Mouse (Mus musculus): ENCODE results near the gene B4galt3.

The B4galt3 gene

DNA sequence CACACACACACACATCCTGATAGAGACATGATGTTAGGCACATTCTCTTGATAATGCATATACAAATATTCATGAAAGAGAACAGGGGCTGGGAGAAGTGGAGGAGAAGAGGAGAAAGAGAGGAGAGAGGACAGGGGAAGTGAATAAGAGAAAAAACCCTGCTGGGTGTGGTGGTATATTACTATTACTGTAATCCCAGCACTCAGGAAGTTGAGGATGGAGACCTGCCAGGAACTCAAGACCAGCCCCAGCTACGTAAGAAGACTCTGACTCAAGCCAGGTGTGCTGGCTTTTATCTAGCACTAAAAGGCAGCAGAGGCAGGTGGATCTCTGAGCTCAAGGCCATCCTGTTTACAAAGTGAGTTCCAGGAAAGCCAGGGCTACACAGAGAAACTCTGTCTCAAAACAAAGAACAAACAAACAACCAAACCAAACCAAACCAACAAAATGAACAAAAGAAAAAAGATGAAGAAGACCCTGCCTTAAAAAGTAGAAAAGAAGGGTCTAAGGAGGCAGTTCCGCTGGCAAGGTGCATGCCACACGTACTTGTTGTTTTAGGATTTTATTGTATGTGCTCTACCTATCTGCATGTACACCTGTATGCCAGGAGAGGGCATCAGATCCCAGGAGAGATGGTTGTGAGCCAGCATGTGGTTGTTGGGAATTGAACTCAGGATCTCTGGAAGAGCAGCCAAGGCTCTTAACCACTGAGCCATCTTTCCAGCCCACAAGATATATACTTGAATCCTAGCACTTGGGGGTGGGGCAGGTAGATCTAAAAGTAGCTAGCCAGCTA, 6.3 kb upstream of the B4galt3 start:
- DNase-seq (ENCODE audit: low spot score): no peak

DNA sequence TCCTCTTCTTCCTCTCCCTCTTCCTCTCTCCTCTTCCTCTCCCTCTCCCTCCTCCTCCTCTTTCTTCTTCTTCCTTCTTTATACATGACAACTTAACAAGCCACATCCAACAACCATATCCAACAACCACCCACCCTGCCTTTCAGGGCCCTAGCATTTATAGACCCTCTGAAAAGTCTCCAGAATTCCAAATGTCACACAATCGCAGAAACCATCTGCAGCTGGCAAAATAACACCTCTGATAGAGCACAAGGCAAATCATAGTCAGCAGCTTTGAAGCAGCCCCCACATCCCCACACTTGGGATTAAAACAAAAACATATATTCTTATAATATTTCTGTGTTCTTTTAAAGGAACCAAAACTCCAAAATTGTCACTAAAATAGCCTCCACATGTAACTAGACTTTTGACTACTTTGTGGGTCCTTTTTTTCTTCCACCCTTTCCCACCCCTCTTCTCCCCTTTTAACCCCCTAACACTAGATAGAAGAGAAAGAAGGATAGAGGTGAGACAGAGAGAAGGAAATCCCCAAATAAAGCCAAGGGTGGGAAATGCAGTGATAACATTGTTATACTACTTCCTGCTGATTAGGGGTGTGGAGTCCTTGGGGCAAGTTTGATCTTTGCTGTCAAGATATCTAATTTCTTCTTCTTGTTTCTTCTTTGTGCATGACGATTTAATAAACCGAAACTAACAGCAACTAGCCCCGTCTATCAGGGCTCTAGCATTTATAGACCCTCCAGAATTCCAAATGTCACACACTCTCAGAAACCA, 4.0 kb upstream of the B4galt3 start:
- no peak for DNase-seq (ENCODE audit: low spot score)

DNA sequence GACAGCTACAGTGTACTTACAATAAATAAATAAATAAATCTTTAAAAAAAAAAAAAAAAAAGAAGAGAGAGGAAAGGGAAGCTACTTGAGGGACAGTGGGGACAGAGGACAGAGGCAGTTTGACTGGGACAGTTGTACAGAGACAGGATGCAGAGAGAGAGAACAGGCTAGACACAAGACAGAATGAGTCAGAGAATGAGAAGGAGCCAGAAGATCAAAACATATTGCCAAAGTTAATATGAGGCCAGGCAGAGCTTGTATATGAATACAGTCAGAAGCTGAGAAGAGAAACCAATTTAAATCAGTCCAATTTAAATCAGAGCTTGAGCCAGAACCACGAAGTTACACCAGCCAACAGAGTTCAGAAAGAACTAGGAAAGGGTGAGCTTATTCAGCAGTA, 1.8 kb upstream of the B4galt3 start:
- no peak for DNase-seq (ENCODE audit: low spot score)

DNA sequence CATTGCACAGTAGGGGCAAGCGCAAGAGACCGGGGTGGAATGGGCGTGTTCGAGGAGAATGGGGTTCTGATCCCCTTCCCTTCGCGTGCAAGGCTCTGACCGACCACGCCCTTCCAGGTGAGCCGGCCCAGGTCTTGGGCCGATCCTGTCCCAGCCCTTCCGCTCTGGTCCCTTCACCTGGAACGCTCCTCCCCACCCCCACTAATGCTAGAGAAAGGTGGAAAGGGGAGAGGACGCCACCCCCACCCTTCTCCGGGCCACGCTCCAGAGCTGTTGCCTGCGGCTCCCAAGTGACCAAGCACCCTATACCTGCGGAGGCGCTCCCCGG, 409 bp downstream of the B4galt3 start:
- no peak for DNase-seq (ENCODE audit: low spot score)

DNA sequence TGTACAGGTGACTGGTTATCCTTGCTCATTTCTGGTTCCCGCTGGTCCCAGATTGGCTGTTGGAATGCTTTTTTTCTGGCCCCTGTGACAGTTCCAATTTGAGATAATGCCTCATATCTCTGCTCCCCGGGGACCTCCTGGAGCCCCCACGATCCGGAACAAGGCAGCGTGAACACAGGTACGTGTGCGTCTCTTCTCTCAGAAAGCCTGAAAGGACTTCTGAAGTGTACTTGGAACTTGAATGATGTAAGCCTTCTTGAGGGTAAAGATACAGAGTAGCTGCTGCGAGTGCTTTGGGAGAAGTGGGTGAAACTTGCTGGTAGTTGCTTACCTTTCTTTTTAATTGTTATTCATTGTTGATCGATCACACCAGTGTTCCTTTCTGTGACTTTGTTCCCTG, 1.1 kb downstream of the B4galt3 start:
- no peak for DNase-seq (ENCODE audit: low spot score)

DNA sequence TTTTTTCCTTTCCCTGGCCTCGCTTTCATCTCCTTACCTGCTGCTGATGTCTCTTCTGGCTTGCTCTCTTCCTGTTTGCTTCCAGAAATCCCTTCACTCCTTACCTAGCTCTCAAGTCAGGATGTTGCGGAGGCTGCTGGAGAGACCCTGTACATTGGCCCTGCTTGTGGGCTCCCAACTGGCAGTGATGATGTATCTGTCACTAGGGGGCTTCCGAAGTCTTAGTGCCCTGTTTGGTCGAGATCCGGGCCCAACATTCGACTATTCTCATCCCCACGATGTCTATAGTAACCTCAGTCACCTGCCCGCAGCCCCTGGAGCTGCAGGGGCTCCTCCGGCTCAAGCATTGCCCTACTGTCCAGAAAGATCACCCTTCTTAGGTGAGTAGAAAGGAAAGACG, 1.5 kb downstream of the B4galt3 start:
- no peak for DNase-seq (ENCODE audit: low spot score)

DNA sequence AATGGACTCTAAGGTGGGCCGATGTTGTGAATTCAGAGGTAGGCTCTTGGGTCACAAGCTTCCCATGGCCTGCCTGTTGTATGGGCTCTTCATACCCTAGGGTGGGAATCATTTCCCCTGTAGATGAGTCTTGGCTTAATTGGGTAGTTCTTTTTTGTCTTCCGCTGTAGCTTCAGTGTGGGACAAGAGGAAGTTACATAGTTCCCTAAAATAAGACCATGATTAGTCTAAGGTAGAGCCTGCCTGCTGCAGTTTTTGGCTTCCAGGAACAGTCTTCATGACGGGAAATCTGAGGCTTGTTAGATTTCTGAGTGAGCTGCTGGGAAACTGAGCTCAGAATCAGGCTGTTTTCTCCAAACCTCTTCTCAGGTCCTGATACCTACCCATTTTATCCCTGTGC, 2.0 kb downstream of the B4galt3 start:
- no peak for DNase-seq (ENCODE audit: low spot score)

DNA sequence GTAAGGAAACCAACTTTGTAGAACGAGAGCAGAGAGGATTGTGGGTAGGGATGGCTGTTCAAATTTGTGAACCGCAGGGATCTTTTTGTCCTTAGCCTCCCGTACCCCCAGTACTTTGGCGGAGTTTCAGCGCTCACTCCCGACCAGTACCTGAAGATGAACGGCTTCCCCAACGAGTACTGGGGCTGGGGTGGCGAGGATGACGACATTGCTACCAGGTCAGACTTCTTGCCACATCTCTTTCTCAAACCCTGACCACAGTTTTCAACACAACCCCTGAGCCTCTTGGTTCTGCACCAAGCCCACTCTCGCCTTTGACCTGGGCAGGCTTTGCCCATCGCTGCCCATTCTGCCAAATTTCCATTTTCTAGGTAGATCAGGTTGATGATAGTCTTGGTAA, 4.0 kb downstream of the B4galt3 start:
- no peak for DNase-seq (ENCODE audit: low spot score)

DNA sequence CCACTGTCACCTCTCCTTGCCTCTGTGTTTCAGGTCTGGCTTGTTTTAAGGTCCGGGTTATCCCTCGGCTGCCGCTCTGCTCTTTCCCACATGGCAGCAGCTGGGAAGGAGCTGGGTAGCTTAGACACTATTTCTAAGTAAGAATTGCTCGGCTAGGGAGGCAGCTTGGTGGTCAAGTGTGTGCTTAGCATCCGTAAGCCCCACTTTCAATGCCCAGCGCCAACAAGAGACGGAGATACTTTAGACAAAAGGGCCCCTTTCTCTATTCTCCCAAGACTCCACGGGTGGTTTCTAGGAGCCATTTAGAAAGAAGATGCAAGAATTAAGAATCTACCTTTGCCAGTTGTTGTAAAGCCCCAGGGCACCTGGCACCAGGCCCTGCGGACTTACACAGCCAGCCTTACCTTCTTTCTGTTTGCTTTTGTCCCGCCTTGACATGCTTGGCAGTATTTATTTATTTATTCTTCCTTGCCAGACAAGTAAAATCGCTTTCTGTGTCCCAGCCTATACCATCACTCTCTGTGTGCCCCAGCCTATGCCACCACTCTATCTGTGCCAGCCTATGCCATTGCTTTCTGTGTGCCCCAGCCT, 5.1 kb downstream of the B4galt3 start:
- no peak for DNase-seq (ENCODE audit: low spot score)

DNA sequence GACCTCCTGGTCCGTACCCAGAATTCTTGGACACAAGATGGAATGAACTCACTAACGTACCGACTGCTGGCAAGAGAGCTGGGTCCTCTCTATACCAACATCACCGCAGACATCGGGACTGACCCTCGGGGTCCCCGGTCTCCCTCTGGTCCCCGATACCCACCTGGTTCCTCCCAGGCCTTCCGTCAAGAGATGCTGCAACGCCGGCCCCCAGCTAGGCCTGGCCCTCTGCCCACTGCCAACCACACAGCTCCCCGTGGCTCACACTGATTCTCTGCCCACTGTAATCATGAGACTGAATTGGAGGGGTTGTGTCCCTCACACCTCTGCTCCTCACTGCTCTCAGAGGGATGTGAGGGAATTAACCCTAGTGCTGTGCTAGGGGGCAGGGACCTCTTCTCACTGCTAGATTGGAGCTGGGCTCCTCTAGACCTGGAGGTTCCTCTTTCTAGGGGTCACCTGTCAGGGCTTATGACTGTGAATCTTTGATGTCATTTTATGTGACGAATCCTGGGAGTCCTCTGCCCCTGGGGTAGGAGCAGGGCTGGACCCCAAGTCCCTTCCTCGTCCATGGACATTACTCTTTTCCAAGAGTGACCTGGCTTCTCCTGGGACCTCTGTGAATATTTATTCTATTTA, 6.1 kb downstream of the B4galt3 start:
- no peak for DNase-seq (ENCODE audit: low spot score)

DNA sequence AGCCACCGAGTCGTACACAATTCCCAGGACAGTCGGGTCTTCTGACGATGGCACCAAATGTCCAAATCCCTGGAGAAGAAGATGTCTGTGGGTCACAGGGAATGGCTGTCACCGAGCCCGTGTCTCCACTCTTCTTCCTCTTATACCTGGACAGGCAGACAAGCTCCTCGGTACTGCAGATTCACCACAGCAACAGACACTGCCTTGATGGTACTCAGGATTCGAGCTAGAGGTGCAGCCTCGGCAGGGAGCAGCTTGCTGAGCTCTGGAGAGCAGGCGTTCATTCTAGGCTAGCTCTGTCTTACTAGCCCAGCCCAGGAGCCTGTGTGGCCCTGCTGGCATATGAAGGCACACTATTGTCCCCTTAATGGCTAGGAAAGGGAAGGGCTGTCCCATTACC, 7.6 kb downstream of the B4galt3 start:
- no peak for DNase-seq (ENCODE audit: low spot score)

DNA sequence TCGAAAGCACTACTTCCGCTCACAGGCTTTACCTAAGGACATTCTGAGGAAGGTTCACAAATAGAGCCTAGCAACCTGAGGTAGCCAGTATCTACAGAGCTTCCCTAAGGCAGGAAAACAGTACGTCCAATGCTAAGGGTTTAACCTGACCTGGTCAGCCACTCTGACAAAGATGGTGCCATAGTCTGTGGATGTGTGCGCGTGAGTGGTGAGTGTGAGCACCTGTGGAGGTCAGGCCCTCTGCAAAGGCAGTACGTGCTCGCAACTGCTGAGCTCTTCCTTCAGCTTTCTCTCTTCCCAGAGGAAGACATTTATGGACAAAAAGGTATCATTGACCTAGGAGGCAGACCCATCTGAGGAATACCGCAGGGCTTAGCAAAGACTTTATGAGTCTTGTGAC, 8.3 kb downstream of the B4galt3 start:
- no peak for DNase-seq (ENCODE audit: low spot score)

DNA sequence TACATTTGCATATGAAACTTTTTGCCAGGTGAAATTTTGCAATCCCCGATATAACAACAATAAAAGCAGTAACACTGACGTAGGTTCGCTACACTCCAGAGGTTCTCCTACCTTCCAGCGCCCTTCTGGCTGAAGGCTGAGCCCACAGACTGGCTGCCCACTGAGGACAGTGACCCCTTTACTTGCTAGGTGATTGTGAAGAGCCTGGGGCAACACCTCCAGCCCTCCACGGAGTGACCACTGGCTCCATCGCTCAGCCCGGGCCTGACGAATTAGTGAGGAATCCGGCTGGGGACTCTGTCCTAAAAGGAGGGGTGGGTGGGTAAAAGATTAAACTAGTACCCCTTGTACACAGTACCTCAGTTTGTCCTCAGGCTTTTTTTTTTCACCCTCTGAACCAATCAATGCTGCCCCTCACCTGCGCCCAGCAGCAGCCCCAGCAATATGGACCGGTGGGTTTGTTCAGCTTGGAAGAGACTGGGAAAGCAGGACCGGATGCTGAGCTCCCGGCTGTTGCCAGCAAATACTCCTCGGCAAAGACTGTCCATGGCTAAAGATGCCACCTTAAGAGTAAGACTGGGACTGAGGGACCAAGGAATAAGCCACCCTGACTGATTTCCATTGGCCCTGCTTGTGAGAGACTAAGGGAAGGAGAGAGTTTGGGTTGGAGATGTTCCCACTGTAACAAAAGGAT, 9.0 kb downstream of the B4galt3 start:
- DNase-seq (ENCODE audit: low spot score): no peak

DNA sequence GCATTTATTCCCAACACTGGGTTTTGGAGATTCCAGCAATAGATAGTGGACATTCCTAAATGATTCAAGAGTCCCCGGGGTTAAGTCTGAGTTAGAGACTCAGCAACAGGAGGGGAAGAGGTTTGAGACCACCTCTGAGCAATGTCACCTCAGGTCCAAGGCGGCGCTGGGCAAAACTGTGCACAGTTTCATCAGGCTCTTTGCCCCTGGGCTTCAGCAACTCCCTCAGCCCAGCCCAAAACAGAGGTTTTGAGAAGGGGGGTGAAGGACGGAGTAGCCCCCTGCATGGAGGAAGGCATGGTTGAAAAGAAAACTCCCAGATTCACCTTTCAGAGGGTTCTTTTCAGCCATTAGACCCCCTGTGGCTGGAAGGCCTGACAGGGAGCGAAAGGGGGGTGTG, 9.6 kb downstream of the B4galt3 start:
- DNase-seq (ENCODE audit: low spot score): no peak

DNA sequence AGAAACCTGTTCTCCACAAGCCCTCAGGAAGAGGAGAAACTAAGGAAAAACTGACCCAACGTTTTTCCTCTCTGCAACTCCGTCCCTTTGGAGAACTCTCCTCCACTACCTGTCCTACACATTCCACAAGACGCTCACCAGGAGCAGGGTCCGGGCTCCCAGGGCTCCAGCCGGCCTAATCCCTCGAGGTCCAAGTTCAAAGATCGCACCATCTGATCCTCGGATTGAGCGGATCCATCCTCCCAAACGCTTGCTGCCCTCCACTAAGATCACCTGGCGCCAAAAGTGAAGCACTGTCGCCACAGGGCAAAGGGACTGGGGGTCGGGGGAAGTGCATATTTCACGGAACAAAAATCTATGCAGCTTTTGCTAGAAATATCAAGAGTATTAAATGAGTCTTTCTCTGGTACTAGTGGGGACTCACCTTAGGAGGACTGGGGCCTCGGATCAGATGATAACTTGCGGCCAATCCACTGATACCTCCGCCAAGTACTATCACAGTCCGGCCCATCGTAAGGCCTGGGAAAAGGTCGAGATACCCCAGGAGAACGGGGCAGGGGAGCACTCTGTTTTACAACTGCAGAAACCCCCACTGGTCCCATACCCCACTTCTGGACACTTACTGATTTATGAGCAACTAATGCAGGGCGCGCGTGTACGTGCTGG, 10.3 kb downstream of the B4galt3 start:
- peak; percentile 38 for DNase-seq (ENCODE audit: low spot score)

DNA sequence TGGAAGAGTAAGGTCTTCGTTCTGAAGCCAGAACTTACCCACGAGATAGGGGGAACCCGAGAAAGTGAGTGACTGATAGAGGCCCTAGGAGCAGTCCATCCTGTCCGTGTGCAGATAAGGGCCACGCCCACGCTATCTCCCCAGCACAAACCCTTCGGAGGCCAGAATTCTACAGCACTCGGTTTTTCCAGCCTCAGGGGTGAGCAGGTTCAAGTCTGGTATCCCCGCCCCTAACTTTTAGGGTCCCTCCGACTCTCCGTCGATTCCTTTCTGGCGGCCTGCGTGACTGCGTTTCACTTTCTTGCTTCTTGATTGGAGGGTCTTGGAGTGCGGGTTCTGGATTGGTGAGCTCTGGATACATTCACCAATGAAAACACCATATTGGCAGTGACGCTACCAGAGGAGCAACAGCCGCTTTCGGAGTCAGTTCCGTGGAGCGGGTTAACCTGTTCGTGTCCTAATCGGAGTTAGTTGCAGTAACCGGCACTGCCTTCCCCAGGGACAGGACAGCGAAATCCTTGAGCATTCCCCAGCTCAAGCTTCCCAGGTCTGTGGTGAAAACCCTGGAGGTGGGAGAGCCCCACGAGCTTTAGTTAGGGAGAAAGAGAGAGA, 10.9 kb downstream of the B4galt3 start, which contains the start of gene Ppox:
Gene Ppox (minus strand): TSS at position 271 of the 612 bp plus-strand sequence.
- DNase-seq (ENCODE audit: low spot score): peak; percentile 98

DNA sequence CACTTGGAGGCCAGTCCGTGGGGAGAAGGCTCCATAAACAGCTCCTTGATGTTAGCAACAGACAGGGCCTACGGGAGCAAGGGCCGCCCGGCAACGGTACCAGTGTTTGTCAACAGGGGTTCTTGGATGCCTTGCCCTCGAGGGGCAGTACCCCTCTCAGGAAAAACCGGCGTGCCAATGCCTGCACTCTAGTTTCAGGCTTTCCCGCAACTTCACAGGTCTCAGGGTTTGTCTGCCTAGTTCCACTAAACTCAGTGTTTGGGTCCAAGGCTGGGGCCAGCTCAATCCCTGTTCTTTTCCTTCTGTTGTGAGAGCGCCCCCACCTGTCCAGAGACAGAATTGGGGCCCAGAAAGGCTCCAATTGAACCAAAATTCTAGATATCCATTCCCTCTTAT, 11.4 kb downstream of the B4galt3 start:
- peak; percentile 89 for DNase-seq (ENCODE audit: low spot score)

DNA sequence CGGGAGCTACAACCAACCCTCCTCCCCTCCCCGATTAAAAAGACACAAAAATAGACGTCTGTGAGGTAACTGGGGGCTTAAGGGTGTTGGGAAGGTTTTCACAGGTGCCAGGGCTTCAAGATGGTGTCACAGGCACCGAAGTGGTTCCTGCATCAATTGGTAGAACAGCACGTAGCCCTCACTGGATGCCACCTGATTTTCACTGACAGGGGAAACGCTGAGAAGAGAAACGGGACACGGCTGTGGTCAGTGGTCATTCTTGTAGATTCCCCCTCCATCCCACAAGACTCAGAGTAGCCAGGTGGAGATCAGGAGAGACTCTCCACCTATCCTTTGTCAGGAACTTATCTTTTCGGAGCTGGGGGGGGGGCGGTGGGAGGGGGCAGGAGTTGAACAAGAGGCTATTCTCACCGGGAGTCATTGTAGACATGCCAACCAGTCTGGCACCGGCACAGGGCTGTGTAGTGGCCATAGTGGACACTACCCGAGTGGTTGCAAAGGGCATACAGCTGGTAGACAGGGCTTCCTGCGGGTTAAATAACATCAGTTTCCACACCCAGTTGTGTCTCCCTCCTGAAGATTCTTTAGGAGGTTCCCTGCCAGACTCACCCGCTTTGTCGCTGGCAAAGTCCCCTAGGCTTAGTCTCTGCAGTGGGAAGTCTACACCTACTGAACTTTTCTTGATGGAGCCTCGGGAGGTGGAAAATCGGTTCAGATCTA, 12.1 kb downstream of the B4galt3 start:
- DNase-seq (ENCODE audit: low spot score): no peak

DNA sequence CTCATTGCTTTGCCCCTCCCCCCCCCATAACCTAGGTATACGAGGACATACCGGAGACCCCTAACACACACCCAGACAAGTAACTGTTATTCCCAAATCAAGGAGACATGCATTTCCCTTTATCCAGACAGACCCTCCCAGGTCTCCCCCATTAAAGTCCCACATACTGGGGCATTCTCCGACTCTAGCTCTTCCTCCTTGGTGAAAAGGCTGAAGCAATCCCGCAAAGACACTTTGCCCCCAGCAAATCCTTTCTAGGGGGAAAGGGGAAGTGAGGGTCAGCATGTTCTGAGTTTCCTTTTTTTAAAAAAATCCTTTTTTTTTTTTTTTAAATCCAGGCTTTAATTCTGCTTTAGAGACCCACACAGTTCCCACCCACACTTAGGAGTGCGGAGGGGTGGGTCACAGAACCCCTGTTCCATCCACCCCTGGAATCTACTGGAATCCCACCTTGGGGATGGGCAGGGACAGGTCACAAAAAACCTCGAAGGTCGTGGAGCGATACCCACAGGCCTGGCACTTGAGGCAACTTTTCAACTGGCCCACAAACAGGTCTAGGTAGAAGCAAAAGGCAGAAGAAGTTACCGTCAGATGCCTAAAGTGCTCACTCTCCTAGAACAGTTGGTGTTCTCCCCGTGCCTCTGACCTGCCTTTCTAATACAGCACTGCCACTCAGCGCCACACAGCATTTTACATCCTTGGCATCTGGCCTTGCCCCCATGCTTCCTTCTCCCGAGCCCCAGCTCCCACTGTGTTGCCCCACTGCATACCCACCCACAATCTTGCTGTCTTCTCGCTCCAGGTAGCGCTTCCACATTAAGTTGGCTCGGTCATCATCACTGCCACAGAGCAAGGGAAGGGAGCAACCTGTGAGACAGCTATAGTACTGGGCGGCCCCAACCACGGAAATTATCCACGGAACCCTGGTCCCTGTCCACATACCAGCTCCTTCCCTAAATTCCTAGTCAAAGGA, 13.3 kb downstream of the B4galt3 start:
- no peak for DNase-seq (ENCODE audit: low spot score)

All from MN1 (cell line).